ENCODE assay signal across 13 mouse cellular contexts in genomic region chr8:126529409-126529808, GRCm38 (mm10).
"Had no signal": no experiment of that assay in that cellular context is flagged by ENCODE, and none has a peak within 500 bp of the region (broad histone marks: within the 10 kb centered on the region; RNA-seq: fewer than 3 reads in every experiment).

No protein-coding gene starts in this region.

- H3K27ac ChIP-seq: kidney, embryonic 15.5 days; limb, embryonic 10.5 days; limb, embryonic 13.5 days; liver, embryonic 13.5 days; macrophage; midbrain, embryonic 13.5 days had no signal

- H3K4me3 ChIP-seq: kidney, embryonic 15.5 days; limb, embryonic 10.5 days; limb, embryonic 13.5 days; liver, embryonic 13.5 days; midbrain, embryonic 13.5 days had no signal

- DNase-seq: kidney, adult 8-10 months; kidney, postnatal 10 days; layer of hippocampus, postnatal 36 days; liver, embryonic 13.5 days; lung, embryonic 14.5 days; thymus, adult 18-20 months; thymus, postnatal 36 days had no signal

- H3K4me2 ChIP-seq: kidney, embryonic 15.5 days; limb, embryonic 13.5 days; liver, embryonic 13.5 days; lung, embryonic 14.5 days; midbrain, embryonic 13.5 days had no signal

- H3K36me3 ChIP-seq: kidney, embryonic 15.5 days; limb, embryonic 10.5 days; limb, embryonic 13.5 days; liver, embryonic 13.5 days; midbrain, embryonic 13.5 days had no signal

- H3K27me3 ChIP-seq: kidney, embryonic 15.5 days; limb, embryonic 13.5 days; liver, embryonic 13.5 days; midbrain, embryonic 13.5 days had no signal

- H3K9ac ChIP-seq: kidney, embryonic 15.5 days; limb, embryonic 13.5 days; liver, embryonic 13.5 days; lung, embryonic 14.5 days; midbrain, embryonic 13.5 days had no signal

- ATAC-seq: lung, postnatal 0 days; midbrain, embryonic 13.5 days had no signal

- H3K9me3 ChIP-seq: kidney, embryonic 15.5 days; limb, embryonic 10.5 days; limb, embryonic 13.5 days; liver, embryonic 13.5 days; midbrain, embryonic 13.5 days had no signal
